Mouse (Mus musculus) skeletal muscle tissue, postnatal 0 days (tissue): Measurements from ENCODE around the gene Faf2. TPM values are rescaled to one million over a fixed set of nuclear protein-coding genes. Genes with fewer than 3 reads are reported as not detected.

Source experiments
- microRNA-seq, 2 experiments: library from miRNA; unstranded; fragments of <30 nt; microRNA quantifications; one replicate each; pipeline ENCODE4; 2016
- polyA plus RNA-seq: library from polyadenylated mRNA; unstranded; fragments of >200 nt; fragmentation: Nextera tagmentation; extraction: Ambion mirVana; gene quantifications from 2 replicates; pipeline ENCODE4 v1.2.1, GENCODE M21; 2015

Gene Faf2
- 26.5 and 27.8 TPM in 2 replicates for polyA plus RNA-seq

GRCm38 (mm10) chr13:54621155-54621932 is at the start of gene Faf2:
Gene Faf2, plus strand, starts transcription at chr13:54621784.

DNA sequence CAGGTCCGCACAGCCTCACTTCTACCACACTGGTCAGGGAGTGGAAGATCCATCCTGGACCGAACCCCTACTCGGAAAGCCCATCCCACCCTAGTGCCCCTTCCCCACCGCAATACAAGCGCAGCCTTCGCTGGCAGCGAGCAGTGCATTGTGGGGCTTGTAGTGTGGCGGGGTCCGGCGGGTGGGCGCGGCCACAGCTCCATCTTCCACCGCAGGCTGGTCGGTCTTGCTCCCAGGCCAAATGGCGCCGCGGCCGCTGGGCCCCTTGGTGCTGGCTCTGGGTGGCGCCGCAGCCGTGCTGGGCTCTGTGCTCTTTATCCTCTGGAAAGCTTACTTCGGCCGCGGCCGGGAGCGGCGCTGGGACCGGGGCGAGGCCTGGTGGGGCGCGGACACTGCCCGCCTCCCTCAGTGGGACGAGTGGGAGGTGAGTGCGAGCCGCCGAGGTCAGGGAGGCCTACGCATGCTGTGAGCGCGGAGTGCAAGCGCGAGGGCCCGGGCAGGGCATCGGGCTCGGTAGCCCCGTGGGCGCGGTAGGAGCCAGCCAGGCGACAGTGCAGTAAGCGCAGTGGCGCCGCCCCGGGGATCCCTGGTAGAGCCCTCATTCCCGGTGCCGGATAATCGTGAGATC is 46.6 kb upstream of the Faf2 start, which contains the start of gene Arl10:
Gene Arl10 (plus strand): TSS at position 162 of the 628 bp plus-strand sequence.

DNA sequence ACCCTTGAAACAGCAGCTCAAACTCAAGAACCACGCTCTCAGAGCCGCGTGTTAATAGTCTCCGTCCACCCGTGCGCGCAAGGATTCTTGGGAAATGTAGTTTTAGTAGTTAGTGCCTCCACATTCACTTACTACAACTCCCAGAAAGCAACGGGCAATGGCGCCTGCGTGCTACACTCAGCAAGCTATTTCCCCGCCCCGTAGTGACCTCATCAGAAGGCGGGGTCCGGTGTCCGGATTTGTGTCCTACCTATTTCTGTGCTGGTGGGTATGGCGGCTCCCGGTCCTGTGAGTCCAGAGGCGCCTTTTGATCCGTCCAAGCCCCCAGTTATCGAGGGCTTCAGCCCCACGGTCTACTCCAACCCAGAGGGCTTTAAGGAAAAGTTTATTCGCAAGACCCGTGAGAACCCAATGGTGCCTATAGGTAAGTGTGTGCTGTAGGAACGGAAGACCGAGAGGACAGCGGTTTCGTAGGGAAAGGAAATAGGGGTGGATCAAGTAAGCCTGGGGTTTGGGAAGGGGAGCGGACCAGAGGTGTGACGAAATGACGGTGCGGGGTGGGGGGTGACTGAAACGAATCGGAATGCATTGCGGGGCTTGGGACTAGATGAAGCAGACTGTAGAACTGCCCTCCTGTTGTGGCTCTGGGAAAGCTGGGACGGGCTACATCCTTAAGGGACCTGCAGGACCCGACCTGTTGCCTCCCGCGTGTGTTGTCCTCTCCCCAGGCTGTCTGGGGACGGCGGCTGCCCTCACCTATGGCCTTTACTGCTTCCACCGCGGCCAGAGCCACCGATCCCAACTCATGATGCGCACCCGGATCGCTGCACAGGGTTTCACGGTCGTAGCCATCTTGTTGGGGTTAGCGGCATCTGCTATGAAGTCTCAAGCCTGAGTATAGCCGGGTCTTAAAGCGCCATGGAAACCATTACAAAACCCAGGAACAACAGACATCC is 31.3 kb upstream of the Faf2 start, which contains the start of the genes Nop16 and Higd2a:
Gene Nop16 (minus strand): TSS at position 95 of the 956 bp plus-strand sequence.
Gene Higd2a (plus strand): TSS at position 212 of the 956 bp plus-strand sequence.

DNA sequence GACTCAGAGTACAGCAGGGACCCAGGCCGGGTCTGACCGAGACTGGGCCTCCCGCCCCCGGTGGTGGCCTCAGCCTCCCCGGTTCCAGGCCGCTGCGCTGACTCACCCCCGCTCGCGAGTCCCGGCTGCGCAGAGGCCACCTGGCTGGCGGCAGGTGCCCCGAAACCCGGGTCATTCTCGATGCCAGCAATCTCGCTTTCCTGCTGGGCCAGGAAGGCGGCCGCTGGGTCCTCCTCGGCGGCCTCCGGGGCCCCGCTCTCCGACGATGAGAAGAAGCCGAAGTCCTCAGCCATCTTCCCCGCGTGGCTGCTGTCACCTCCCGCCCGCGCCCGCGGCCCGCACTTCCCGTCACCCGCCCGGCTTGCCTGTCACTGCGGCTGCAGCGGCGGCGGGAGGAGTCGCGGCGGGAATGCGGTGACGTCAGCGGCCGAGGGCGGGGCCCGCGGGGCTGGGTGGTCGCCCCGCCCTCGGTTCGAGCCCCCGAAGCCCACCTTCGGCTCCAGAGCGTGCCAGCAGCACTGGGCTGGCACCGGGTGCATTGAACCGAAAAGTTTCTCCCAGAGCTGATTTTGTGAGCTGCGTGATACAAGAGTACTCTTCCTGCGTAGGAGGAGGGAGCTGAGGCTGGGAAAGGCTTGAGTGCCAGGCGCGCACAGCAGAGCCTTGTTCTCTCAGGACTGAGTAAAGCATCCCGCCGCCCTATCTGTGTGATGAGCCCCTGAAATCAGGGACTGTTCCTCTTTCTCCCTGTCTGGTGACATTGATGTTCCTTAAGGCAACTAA is 10.4 kb upstream of the Faf2 start, which contains the start of gene Cltb:
Gene Cltb (minus strand): TSS at position 373 of the 783 bp plus-strand sequence.

DNA sequence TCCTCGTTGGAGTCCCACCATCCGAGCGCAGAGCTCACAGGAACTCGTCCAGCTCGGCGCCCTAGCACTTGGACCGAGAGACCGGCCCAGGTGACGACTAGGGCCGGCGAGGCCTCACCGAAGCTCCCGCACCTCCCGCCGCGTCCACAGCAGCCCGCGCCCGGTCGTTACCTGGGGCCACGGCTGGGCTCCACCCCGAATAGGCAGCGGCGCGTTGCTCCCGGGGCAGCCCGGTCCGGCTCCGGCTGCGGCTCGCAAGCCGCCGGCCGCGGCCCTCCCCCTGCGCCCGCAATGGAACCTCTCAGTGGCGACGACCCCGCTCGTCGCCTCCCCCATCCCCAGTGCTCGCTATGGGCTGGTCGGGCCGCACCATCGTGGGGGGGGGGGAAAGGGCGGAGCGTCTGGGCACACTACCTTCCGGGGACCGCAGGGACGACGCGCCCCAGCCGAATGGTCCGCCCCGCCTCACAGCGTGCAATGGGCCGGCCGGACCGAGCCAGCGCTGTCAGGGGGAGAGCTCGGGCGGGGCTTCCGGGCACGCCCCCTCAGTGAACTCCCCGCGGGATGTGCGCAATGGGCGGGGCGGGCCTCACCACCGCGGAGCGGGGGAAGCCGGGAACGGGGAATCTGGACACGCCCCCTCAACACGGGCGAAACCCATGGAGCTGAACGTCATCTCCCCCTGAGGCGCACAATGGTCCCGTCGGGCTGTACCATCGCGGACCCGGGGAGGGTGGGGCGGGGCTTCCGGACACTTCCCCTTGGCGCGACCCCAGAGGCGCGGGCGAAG is 72.2 kb downstream of the Faf2 start, which contains the start of gene Rnf44:
Gene Rnf44 (minus strand): TSS at position 350 of the 790 bp plus-strand sequence.

DNA sequence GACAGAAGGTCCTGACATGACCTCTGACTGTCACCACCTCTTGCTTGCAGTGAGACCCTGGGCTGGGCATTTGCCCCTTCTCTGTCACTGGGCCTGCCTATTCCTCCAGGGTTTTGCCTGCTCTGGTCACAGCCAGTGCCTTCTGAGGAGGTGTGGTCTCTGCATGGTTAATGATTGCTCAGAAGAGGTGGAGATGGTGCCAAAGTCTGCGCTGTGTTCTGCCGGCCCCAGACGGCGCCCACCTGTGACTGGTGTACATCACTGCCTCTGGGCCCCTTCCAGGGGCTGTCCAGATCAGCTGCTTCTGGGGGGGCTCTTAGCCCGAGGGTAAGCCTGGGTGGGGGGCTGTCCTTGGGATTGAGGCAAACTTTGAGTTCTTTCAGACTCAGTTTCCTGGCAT is 79.7 kb downstream of the Faf2 start, which contains the start of gene Cdhr2:
Gene Cdhr2 (plus strand): TSS at position 219 of the 400 bp plus-strand sequence.

Small RNAs within 50 kb of the gene (microRNA-seq; reads per million reads assigned to microRNA genes)
- 0 reads per million in 2 experiments for gene Gm24195

Other genes starting within 250 kb of the Faf2 start
- 42.1 and 50.7 TPM in 2 replicates for gene Thoc3, start 152.9 kb upstream of the Faf2 start, polyA plus RNA-seq
- 3.4 and 3.6 TPM in 2 replicates for gene Simc1, start 118.0 kb upstream of the Faf2 start, polyA plus RNA-seq
- 116 and 118 TPM in 2 replicates for gene 4833439L19Rik, start 56.3 kb upstream of the Faf2 start, polyA plus RNA-seq
- gene Arl10, start 46.8 kb upstream of the Faf2 start, polyA plus RNA-seq, result 9.4 and 10.5 TPM in 2 replicates
- gene Nop16, start 31.7 kb upstream of the Faf2 start, polyA plus RNA-seq, result 35.7 and 42.3 TPM in 2 replicates
- 234 and 246 TPM in 2 replicates for gene Higd2a, start 31.6 kb upstream of the Faf2 start, polyA plus RNA-seq
- 51.2 and 64.8 TPM in 2 replicates for gene Cltb, start 10.4 kb upstream of the Faf2 start, polyA plus RNA-seq
- gene Rnf44, start 72.1 kb downstream of the Faf2 start, polyA plus RNA-seq, result 28.0 and 31.9 TPM in 2 replicates
- gene Cdhr2, start 79.7 kb downstream of the Faf2 start, polyA plus RNA-seq, result not detected in 2 replicates
- 0.10 and 0.15 TPM in 2 replicates for gene Gprin1, start 128.1 kb downstream of the Faf2 start, polyA plus RNA-seq
- gene Sncb, start 144.8 kb downstream of the Faf2 start, polyA plus RNA-seq, result not detected in 2 replicates
- not detected in 2 replicates for gene Eif4e1b, start 162.2 kb downstream of the Faf2 start, polyA plus RNA-seq
- 13.8 and 17.9 TPM in 2 replicates for gene Tspan17, start 167.6 kb downstream of the Faf2 start, polyA plus RNA-seq